Mouse (Mus musculus): ENCODE results near the gene Ptov1. TPM values are rescaled to one million over a fixed set of nuclear protein-coding genes. Genes with fewer than 3 reads are reported as not detected.

The Ptov1 gene
- total and polyA plus RNA-seq, 3 experiments: 46.4 to 168 TPM; not detected in 1

- Histone ChIP-seq H3K27ac (ENCODE audit: control insufficient read depth, low read depth, low read length) (no peak overlapping the region), H3K9ac (ENCODE audit: control insufficient read depth, low read depth, low read length, poor library complexity, severe bottlenecking) (no peak overlapping the region), H3K79me2 (ENCODE audit: control insufficient read depth, insufficient read depth, low read length, poor library complexity) (no peaks in the 10 kb centered on the region), H3K27me3 (ENCODE audit: control insufficient read depth in 1 of 2, insufficient read depth in 2 of 2, low read length in 2 of 2) (no peaks in the 10 kb centered on the region), H3K4me3 (ENCODE audit: control insufficient read depth in 1 of 2, insufficient read depth in 1 of 2, low read depth in 2 of 2, low read length in 2 of 2) (no peak overlapping the region), H3K36me3 (ENCODE audit: control insufficient read depth in 1 of 2, insufficient read depth in 2 of 2, low read length in 2 of 2) (no peaks in the 10 kb centered on the region; a peak in 1 of 4 replicates), H3K4me1 (ENCODE audit: control insufficient read depth in 1 of 2, insufficient read depth in 2 of 2, low read length in 2 of 2) (no peaks in the 10 kb centered on the region), H3K9me3 (replicated peaks; ENCODE audit: insufficient read depth, low read length) (no peaks in the 10 kb centered on the region)
- TF ChIP-seq USF2 (IDR thresholded peaks at IDR 0.05; ENCODE audit: borderline replicate concordance in 1 of 2, insufficient read depth in 1 of 2, low read depth in 1 of 2, low read length in 2 of 2) (no peak), MYC (IDR thresholded peaks at IDR 0.05; ENCODE audit: low read depth, low read length) (no peak), USF1 (IDR thresholded peaks at IDR 0.05; ENCODE audit: low read depth, low read length) (no peak), POLR2A (IDR thresholded peaks at IDR 0.05; ENCODE audit: control insufficient read depth in 1 of 2, insufficient read depth in 1 of 2, low read depth in 1 of 2, low read length in 2 of 2, poor library complexity in 1 of 2) (no peak), HCFC1 (IDR thresholded peaks at IDR 0.05; ENCODE audit: low read depth, low read length) (no peak), BHLHE40 (IDR thresholded peaks at IDR 0.05; ENCODE audit: borderline replicate concordance, low read depth, low read length) (no peak), SIN3A (IDR thresholded peaks at IDR 0.05; ENCODE audit: low read length) (no peak), CHD2 (IDR thresholded peaks at IDR 0.05; ENCODE audit: low read length) (no peak), GATA1 (IDR thresholded peaks at IDR 0.05; ENCODE audit: low read depth, low read length) (no peak), NRF1 (IDR thresholded peaks at IDR 0.05; ENCODE audit: insufficient read depth, low read depth, low read length, poor library complexity, severe bottlenecking) (no peak), MAFK (IDR thresholded peaks at IDR 0.05; ENCODE audit: borderline replicate concordance, low read depth, low read length) (no peak)
- DNase-seq (ENCODE audit: low read depth, low spot score): no peak
Measured at GRCm38 (mm10) chr7:44840426-44840825, 29.2 kb downstream of the Ptov1 start.

- DNase-seq (ENCODE audit: low read depth, low spot score): no peak
- Histone ChIP-seq H3K9me3 (replicated peaks; ENCODE audit: insufficient read depth, low read length) (no peaks in the 10 kb centered on the region), H3K9ac (ENCODE audit: control insufficient read depth, low read depth, low read length, poor library complexity, severe bottlenecking) (no peak overlapping the region), H3K27ac (ENCODE audit: control insufficient read depth, low read depth, low read length) (no peak overlapping the region), H3K27me3 (ENCODE audit: control insufficient read depth in 1 of 2, insufficient read depth in 2 of 2, low read length in 2 of 2) (no peaks in the 10 kb centered on the region), H3K79me2 (ENCODE audit: control insufficient read depth, insufficient read depth, low read length, poor library complexity) (no peaks in the 10 kb centered on the region), H3K4me1 (ENCODE audit: control insufficient read depth in 1 of 2, insufficient read depth in 2 of 2, low read length in 2 of 2) (no peaks in the 10 kb centered on the region), H3K36me3 (ENCODE audit: control insufficient read depth in 1 of 2, insufficient read depth in 2 of 2, low read length in 2 of 2) (no peaks in the 10 kb centered on the region; a peak in 1 of 4 replicates), H3K4me3 (ENCODE audit: control insufficient read depth in 1 of 2, insufficient read depth in 1 of 2, low read depth in 2 of 2, low read length in 2 of 2) (no peak overlapping the region)
- TF ChIP-seq ZNF384 (IDR thresholded peaks at IDR 0.05; ENCODE audit: low read depth, low read length) (no peak), USF2 (IDR thresholded peaks at IDR 0.05; ENCODE audit: borderline replicate concordance in 1 of 2, insufficient read depth in 1 of 2, low read depth in 1 of 2, low read length in 2 of 2) (no peak), CTCF (IDR thresholded peaks at IDR 0.05 in 2 of 3, conservative IDR thresholded peaks at IDR 0.05 in 1 of 3; ENCODE audit: control insufficient read depth in 1 of 3, insufficient read depth in 1 of 3, low read depth in 2 of 3, low read length in 3 of 3, poor library complexity in 1 of 3, severe bottlenecking in 1 of 3) (no peak), POLR2AphosphoS2 (IDR thresholded peaks at IDR 0.05; ENCODE audit: low read length) (no peak), MAX (IDR thresholded peaks at IDR 0.05; ENCODE audit: low read length) (no peak), POLR2AphosphoS5 (IDR thresholded peaks at IDR 0.05; ENCODE audit: borderline replicate concordance, low read depth, low read length) (no peak), GABPA (IDR thresholded peaks at IDR 0.05; ENCODE audit: low read depth, low read length) (no peak)
Measured at GRCm38 (mm10) chr7:44839491-44840191, 29.9 kb downstream of the Ptov1 start.
